Mouse (Mus musculus): ENCODE measurements around the gene Wipf2. TPM values are rescaled to one million over a fixed set of nuclear protein-coding genes. Genes with fewer than 3 reads are reported as not detected.

Wipf2 gene
- polyA plus RNA-seq, 1 experiment from 2014 or later: 6.3 TPM

GRCm38 (mm10) chr11:98941341-98941825 lies 77.9 kb downstream of the Wipf2 start:
- Histone ChIP-seq H3K4me2 (ENCODE audit: low read depth, severe bottlenecking) (peak overlapping the region; percentile 77), H3K9ac (ENCODE audit: low read length) (peak overlapping the region; percentile 54), H3K9me3 (ENCODE audit: control insufficient read depth, low read length) (no peaks in the 10 kb centered on the region), H3K27me3 (ENCODE audit: control insufficient read depth, insufficient read depth, low read length) (no peaks in the 10 kb centered on the region), H3K36me3 (ENCODE audit: control insufficient read depth, insufficient read depth, low read length) (no peaks in the 10 kb centered on the region), H3K27ac (replicated peaks; ENCODE audit: low read depth, low read length) (peak overlapping the region; percentile 84), H3K4me1 (ENCODE audit: control insufficient read depth, insufficient read depth, low read length) (peaks cover 79% of the 10 kb centered on the region), H3K4me3 (ENCODE audit: low read depth, low read length) (peak overlapping the region; percentile 30)
- no peak for ATAC-seq (ENCODE audit: insufficient number of reproducible peaks, low FRiP score, low TSS enrichment, low read depth)
- 3% methylated on average over 12 of the region's 12 CpGs for WGBS
- no peak for DNase-seq (ENCODE audit: low spot score)

GRCm38 (mm10) chr11:98941826-98942550 lies 78.5 kb downstream of the Wipf2 start:
- Histone ChIP-seq H3K4me3 (ENCODE audit: low read depth, low read length) (peak overlapping the region; percentile 30), H3K9me3 (ENCODE audit: control insufficient read depth, low read length) (no peaks in the 10 kb centered on the region), H3K36me3 (ENCODE audit: control insufficient read depth, insufficient read depth, low read length) (no peaks in the 10 kb centered on the region), H3K9ac (ENCODE audit: low read length) (peak overlapping the region; percentile 54), H3K27me3 (ENCODE audit: control insufficient read depth, insufficient read depth, low read length) (no peaks in the 10 kb centered on the region), H3K4me1 (ENCODE audit: control insufficient read depth, insufficient read depth, low read length) (peaks cover 74% of the 10 kb centered on the region), H3K27ac (replicated peaks; ENCODE audit: low read depth, low read length) (peak overlapping the region; percentile 84), H3K4me2 (ENCODE audit: low read depth, severe bottlenecking) (peak overlapping the region; percentile 77)
- ATAC-seq (ENCODE audit: insufficient number of reproducible peaks, low FRiP score, low TSS enrichment, low read depth): no peak; the same call in 1 of the 2 replicates
- WGBS: 4% methylated on average over 15 of the region's 15 CpGs
- peak; percentile 85 for DNase-seq (ENCODE audit: low spot score)

GRCm38 (mm10) chr11:98942555-98942922 lies 79.1 kb downstream of the Wipf2 start:
- Histone ChIP-seq H3K4me1 (ENCODE audit: control insufficient read depth, insufficient read depth, low read length) (peaks cover 76% of the 10 kb centered on the region), H3K27ac (replicated peaks; ENCODE audit: low read depth, low read length) (peak overlapping the region; percentile 84), H3K9me3 (ENCODE audit: control insufficient read depth, low read length) (no peaks in the 10 kb centered on the region), H3K27me3 (ENCODE audit: control insufficient read depth, insufficient read depth, low read length) (no peaks in the 10 kb centered on the region), H3K4me3 (ENCODE audit: low read depth, low read length) (peak overlapping the region; percentile 30), H3K9ac (ENCODE audit: low read length) (0 out of 2 replicates have a peak overlapping the region, but pooled peaks have one; percentile 27), H3K36me3 (ENCODE audit: control insufficient read depth, insufficient read depth, low read length) (no peaks in the 10 kb centered on the region), H3K4me2 (ENCODE audit: low read depth, severe bottlenecking) (peak overlapping the region; percentile 77)
- DNase-seq (ENCODE audit: low spot score): peak; percentile 34
- WGBS: 49% methylated on average over 3 of the region's 3 CpGs
- no peak for ATAC-seq (ENCODE audit: insufficient number of reproducible peaks, low FRiP score, low TSS enrichment, low read depth)

GRCm38 (mm10) chr11:98942923-98943641 lies 79.6 kb downstream of the Wipf2 start:
- no peak overlapping the region for H3K9ac ChIP-seq (ENCODE audit: low read length)
- 80% methylated on average over 8 of the region's 8 CpGs for WGBS
- H3K9me3 ChIP-seq (ENCODE audit: control insufficient read depth, low read length): no peaks in the 10 kb centered on the region
- H3K27me3 ChIP-seq (ENCODE audit: control insufficient read depth, insufficient read depth, low read length): no peaks in the 10 kb centered on the region
- DNase-seq (ENCODE audit: low spot score): no peak
- ATAC-seq (ENCODE audit: insufficient number of reproducible peaks, low FRiP score, low TSS enrichment, low read depth): no peak
- peaks cover 76% of the 10 kb centered on the region for H3K4me1 ChIP-seq (ENCODE audit: control insufficient read depth, insufficient read depth, low read length)
- peak overlapping the region; percentile 77 for H3K4me2 ChIP-seq (ENCODE audit: low read depth, severe bottlenecking)
- H3K36me3 ChIP-seq (ENCODE audit: control insufficient read depth, insufficient read depth, low read length): no peaks in the 10 kb centered on the region
- no peak overlapping the region for H3K4me3 ChIP-seq (ENCODE audit: low read depth, low read length)
- peak overlapping the region; percentile 84 for H3K27ac ChIP-seq (replicated peaks; ENCODE audit: low read depth, low read length)

GRCm38 (mm10) chr11:98943741-98944461 lies 80.5 kb downstream of the Wipf2 start:
- Histone ChIP-seq H3K4me2 (ENCODE audit: low read depth, severe bottlenecking) (peak overlapping the region; percentile 28), H3K27ac (replicated peaks; ENCODE audit: low read depth, low read length) (peak overlapping the region; percentile 72), H3K27me3 (ENCODE audit: control insufficient read depth, insufficient read depth, low read length) (no peaks in the 10 kb centered on the region), H3K9me3 (ENCODE audit: control insufficient read depth, low read length) (no peaks in the 10 kb centered on the region), H3K36me3 (ENCODE audit: control insufficient read depth, insufficient read depth, low read length) (0 out of 2 replicates have a peak, but pooled peaks cover 2% of the 10 kb centered on the region), H3K9ac (ENCODE audit: low read length) (no peak overlapping the region), H3K4me1 (ENCODE audit: control insufficient read depth, insufficient read depth, low read length) (peaks cover 70% of the 10 kb centered on the region), H3K4me3 (ENCODE audit: low read depth, low read length) (no peak overlapping the region; the same call in 1 of the 2 replicates)
- WGBS: 41% methylated on average over 14 of the region's 14 CpGs
- ATAC-seq (ENCODE audit: insufficient number of reproducible peaks, low FRiP score, low TSS enrichment, low read depth) (no peak), DNase-seq (ENCODE audit: low spot score) (peak; percentile 41)

GRCm38 (mm10) chr11:98944897-98945604 lies 81.6 kb downstream of the Wipf2 start:
- H3K36me3 ChIP-seq (ENCODE audit: control insufficient read depth, insufficient read depth, low read length): 0 out of 2 replicates have a peak, but pooled peaks cover 2% of the 10 kb centered on the region
- ATAC-seq (ENCODE audit: insufficient number of reproducible peaks, low FRiP score, low TSS enrichment, low read depth): no peak
- peaks cover 58% of the 10 kb centered on the region for H3K4me1 ChIP-seq (ENCODE audit: control insufficient read depth, insufficient read depth, low read length)
- no peak overlapping the region for H3K27ac ChIP-seq (replicated peaks; ENCODE audit: low read depth, low read length)
- H3K27me3 ChIP-seq (ENCODE audit: control insufficient read depth, insufficient read depth, low read length): no peaks in the 10 kb centered on the region
- no peak for DNase-seq (ENCODE audit: low spot score)
- H3K9ac ChIP-seq (ENCODE audit: low read length): no peak overlapping the region
- H3K9me3 ChIP-seq (ENCODE audit: control insufficient read depth, low read length): no peaks in the 10 kb centered on the region
- 35% methylated on average over 11 of the region's 11 CpGs for WGBS
- H3K4me3 ChIP-seq (ENCODE audit: low read depth, low read length): no peak overlapping the region
- no peak overlapping the region for H3K4me2 ChIP-seq (ENCODE audit: low read depth, severe bottlenecking)

GRCm38 (mm10) chr11:98945605-98945977 lies 82.2 kb downstream of the Wipf2 start:
- Histone ChIP-seq H3K27me3 (ENCODE audit: control insufficient read depth, insufficient read depth, low read length) (no peaks in the 10 kb centered on the region), H3K9me3 (ENCODE audit: control insufficient read depth, low read length) (no peaks in the 10 kb centered on the region), H3K9ac (ENCODE audit: low read length) (no peak overlapping the region), H3K4me3 (ENCODE audit: low read depth, low read length) (no peak overlapping the region), H3K4me1 (ENCODE audit: control insufficient read depth, insufficient read depth, low read length) (peaks cover 56% of the 10 kb centered on the region), H3K36me3 (ENCODE audit: control insufficient read depth, insufficient read depth, low read length) (peaks cover 7% of the 10 kb centered on the region), H3K4me2 (ENCODE audit: low read depth, severe bottlenecking) (no peak overlapping the region), H3K27ac (replicated peaks; ENCODE audit: low read depth, low read length) (no peak overlapping the region)
- 59% methylated on average over 3 of the region's 3 CpGs for WGBS
- ATAC-seq (ENCODE audit: insufficient number of reproducible peaks, low FRiP score, low TSS enrichment, low read depth) (no peak), DNase-seq (ENCODE audit: low spot score) (no peak)

All from limb, embryonic 11.5 days (tissue).